Mouse (Mus musculus) NIH3T3 (cell line): ENCODE results near the gene Gm9495.
"Not testable (repeated sequence)": the region's sequence is repeated elsewhere in the genome, so short reads cannot be mapped to it uniquely, and the experiment has no call there.

ENCODE experiments used
- DNase-seq: peaks from one replicate; pipeline ENCODE4 v3.0.0-alpha.2; 2012; ENCODE audit warnings: low read depth

The Gm9495 gene

GRCm38 (mm10) chr8:69453465-69453864 lies at the start of gene Gm9495:
Gm9495 (minus strand) TSS chr8:69453565.
- not testable (repeated sequence) for DNase-seq

- DNase-seq, result not testable (repeated sequence)
These were observed 21.6 kb upstream of the Gm9495 start for GRCm38 (mm10) chr8:69474946-69475345.

- DNase-seq, result not testable (repeated sequence)
These were observed 33.3 kb downstream of the Gm9495 start for GRCm38 (mm10) chr8:69420018-69420417.

GRCm38 (mm10) chr8:69414326-69414725 lies 39.0 kb downstream of the Gm9495 start:
- DNase-seq, result no peak

- DNase-seq, result no peak
These were observed 48.6 kb downstream of the Gm9495 start for GRCm38 (mm10) chr8:69404768-69405167.

GRCm38 (mm10) chr8:69399956-69400443 lies 53.4 kb downstream of the Gm9495 start:
- DNase-seq, result no peak

- no peak for DNase-seq
These were observed 54.0 kb downstream of the Gm9495 start for GRCm38 (mm10) chr8:69399181-69399955.

GRCm38 (mm10) chr8:69396196-69396595 lies 57.2 kb downstream of the Gm9495 start:
- peak; percentile 6 for DNase-seq

GRCm38 (mm10) chr8:69395050-69395789 lies 58.1 kb downstream of the Gm9495 start:
- DNase-seq, result peak; percentile 94

GRCm38 (mm10) chr8:69384361-69384760 lies 69.0 kb downstream of the Gm9495 start:
- DNase-seq, result no peak
